Mouse (Mus musculus): ENCODE results near the gene Ctnnd2.

DNA sequence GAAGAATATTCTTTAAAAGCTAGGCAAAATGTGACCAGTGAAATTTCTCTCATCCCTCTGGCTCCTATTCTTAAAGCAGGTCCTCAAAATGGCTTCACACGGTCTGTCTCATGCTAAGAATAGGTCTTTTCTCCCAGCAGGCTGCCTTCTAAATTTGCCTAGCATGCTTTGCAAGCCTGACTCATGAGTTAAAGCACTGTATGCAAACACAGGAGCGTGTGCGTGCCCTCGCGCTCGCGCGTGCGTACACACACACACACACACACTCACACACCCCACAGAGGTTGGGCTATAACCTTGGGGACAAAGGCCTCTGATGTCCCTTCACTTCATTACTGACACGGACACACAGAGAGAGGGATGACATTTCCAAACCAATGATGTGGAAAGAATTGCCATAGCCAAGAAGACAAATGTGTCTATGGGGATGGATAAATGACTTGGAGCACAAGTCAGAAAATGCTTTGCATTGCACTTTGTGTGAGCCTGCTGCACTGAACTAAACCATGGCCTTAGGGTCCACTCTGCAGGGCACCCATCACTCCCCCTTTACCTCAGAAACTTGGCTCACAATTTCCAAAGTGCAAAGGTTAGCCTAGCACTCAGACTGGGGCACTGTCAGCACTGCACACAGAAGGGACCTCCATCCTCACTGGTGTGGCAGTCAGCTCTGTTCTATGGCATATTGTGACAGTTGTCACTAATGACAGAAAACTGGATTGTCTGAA is 536.8 kb downstream of the Ctnnd2 start:
- no peak for TF ChIP-seq CTCF (IDR thresholded peaks at IDR 0.05; ENCODE audit: low read depth)
- TF ChIP-seq EP300 (IDR thresholded peaks at IDR 0.05; ENCODE audit: low read depth): no peak

Measured in liver, postnatal 0 days (tissue).